Mouse (Mus musculus) G1E (cell line): ENCODE data around the gene C1s1. TPM values are rescaled to one million over a fixed set of nuclear protein-coding genes. Genes with fewer than 3 reads are reported as not detected.
"Not testable (repeated sequence)": the region's sequence is repeated elsewhere in the genome, so short reads cannot be mapped to it uniquely, and the experiment has no call there.

Experiments
- ATAC-seq: 2 replicates; pipeline ENCODE4 v1.8.0; 2016; ENCODE audit warnings: mild to moderate bottlenecking; ENCODE audit not compliant: insufficient number of reproducible peaks, poor library complexity, low FRiP score, severe bottlenecking; ENCODE audit errors: extremely low read depth
- DNase-seq: peaks from one replicate; pipeline ENCODE4 v3.0.0; 2012; ENCODE audit warnings: low spot score
- H3K27me3 ChIP-seq: 2 replicates; pipeline ENCODE4 v1.6.1; 2012; ENCODE audit warnings: mild to moderate bottlenecking, low read length, inconsistent platforms; ENCODE audit not compliant: insufficient read depth
- H3K36me3 ChIP-seq: replicated peaks from 2 replicates; pipeline ENCODE3; 2012; ENCODE audit warnings: mild to moderate bottlenecking, inconsistent platforms
- H3K4me1 ChIP-seq: 2 replicates; pipeline ENCODE4 v1.6.1; 2012; ENCODE audit warnings: low read depth, low read length, inconsistent platforms, mixed read lengths; ENCODE audit not compliant: insufficient read depth
- H3K4me3 ChIP-seq: 2 replicates; pipeline ENCODE4 v1.5.1; 2012; ENCODE audit warnings: low read depth, mild to moderate bottlenecking, inconsistent platforms, low read length, moderate library complexity, mixed read lengths
- H3K9me3 ChIP-seq: replicated peaks from 2 replicates; pipeline ENCODE4 v1.6.1; 2012; ENCODE audit warnings: inconsistent platforms
- CTCF ChIP-seq: IDR thresholded peaks from 2 replicates; pipeline ENCODE4 v1.5.1; 2012; ENCODE audit warnings: low read depth, low read length, inconsistent platforms, mixed read lengths
- GATA1 ChIP-seq: IDR thresholded peaks from 2 replicates; pipeline ENCODE4 v1.6.1; 2012; ENCODE audit warnings: borderline replicate concordance, low read length, inconsistent platforms, mixed read lengths
- GATA2 ChIP-seq: IDR thresholded peaks from 2 replicates; pipeline ENCODE4 v1.6.1; 2012; ENCODE audit warnings: low read depth, low read length, inconsistent platforms, borderline replicate concordance
- POLR2AphosphoS5 ChIP-seq: IDR thresholded peaks from 2 replicates; pipeline ENCODE4 v1.6.1; 2012; ENCODE audit warnings: low read depth, low read length, inconsistent platforms; ENCODE audit not compliant: insufficient replicate concordance
- TAL1 ChIP-seq: conservative IDR thresholded peaks from 2 replicates; pipeline ENCODE4 v1.6.1; 2012; ENCODE audit warnings: low read depth, low read length, inconsistent platforms, mixed read lengths
- polyA plus RNA-seq: library from polyadenylated mRNA; stranded (reverse); fragments of >175 nt; gene quantifications from 2 replicates; pipeline ENCODE4 v1.2.3, GENCODE M21; 2012
- total RNA-seq, 2 experiments: library from RNA; stranded (forward) in 1 of 2; stranded (reverse) in 1 of 2; fragments of 200-1000 nt in 1 of 2; fragments of >200 nt in 1 of 2; fragmentation: Nextera tagmentation in 1 of 2; gene quantifications; 2 replicates each; pipeline ENCODE4 v1.2.3; 2014 to 2017

The C1s1 gene
- total and polyA plus RNA-seq, 3 experiments = 0.05 TPM; not detected in 2

DNA sequence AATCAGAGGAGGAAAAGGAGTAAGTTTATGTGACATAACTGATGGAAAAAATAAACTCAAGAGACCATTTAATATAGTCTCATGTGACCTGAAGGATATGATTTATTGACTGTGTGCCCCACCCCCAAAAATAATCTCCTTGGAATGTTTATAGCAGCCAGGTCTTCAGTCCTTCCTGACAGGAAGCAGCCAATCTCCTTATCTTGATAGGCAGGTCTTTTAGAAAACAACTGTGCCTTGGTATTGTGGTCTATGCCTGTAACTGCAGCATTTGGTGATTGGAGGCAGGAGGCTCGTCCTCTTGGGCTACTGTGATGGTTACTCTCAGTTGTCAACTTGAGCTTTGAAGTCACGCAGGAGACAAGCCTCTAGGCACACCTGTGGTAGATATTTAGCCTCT is 54.6 kb downstream of the C1s1 start:
- DNase-seq (no peak), ATAC-seq (no peak)
- peaks cover 2% of the 10 kb centered on the region for H3K4me1 ChIP-seq
- no peak overlapping the region for H3K4me3 ChIP-seq
- peaks cover 12% of the 10 kb centered on the region for H3K27me3 ChIP-seq
- H3K9me3 ChIP-seq = no peaks in the 10 kb centered on the region
- TF ChIP-seq CTCF (no peak), TAL1 (no peak), GATA1 (no peak), GATA2 (no peak), POLR2AphosphoS5 (no peak)
- H3K36me3 ChIP-seq = no peaks in the 10 kb centered on the region

DNA sequence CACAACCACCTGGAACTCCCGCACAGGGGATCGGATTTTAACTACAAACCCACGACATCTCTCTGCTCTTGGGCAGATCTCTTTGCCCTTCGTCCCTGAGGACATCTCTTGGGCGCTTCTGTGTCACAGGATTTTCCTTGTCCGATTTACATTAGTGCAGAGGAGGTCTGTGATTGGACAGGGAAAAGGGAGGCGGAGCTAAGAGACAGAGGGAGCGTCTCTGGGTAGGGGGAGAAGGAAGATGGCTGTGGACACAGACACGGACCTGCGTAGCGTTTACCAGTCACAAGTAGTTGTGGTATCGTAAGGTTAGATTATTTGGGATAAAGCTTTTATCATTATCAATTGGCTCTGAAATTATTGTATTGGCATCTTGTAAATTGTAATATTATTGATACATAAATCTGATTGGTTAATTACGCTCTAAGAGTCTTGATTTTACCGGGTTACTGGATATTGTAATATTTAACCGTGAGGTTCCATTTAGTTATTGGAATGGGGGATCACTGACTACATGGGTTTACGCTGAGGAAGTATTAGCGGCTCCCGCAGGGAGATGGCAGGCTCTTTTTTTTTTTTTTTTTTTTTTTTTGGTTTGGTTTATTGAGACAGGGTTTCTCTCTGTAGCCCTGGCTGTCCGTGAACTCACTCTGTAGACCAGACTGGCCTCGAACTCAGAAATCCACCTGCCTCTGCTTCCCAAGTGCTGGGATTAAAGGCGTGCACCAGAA is 56.6 kb downstream of the C1s1 start:
- DNase-seq (no peak), ATAC-seq (no peak)
- no peak overlapping the region for H3K4me3 ChIP-seq
- no peaks in the 10 kb centered on the region for H3K36me3 ChIP-seq
- TF ChIP-seq TAL1 = no peak
- peaks cover 8% of the 10 kb centered on the region; the same call in 1 of the 2 replicates for H3K27me3 ChIP-seq
- H3K9me3 ChIP-seq = no peaks in the 10 kb centered on the region
- H3K4me1 ChIP-seq = no peaks in the 10 kb centered on the region

DNA sequence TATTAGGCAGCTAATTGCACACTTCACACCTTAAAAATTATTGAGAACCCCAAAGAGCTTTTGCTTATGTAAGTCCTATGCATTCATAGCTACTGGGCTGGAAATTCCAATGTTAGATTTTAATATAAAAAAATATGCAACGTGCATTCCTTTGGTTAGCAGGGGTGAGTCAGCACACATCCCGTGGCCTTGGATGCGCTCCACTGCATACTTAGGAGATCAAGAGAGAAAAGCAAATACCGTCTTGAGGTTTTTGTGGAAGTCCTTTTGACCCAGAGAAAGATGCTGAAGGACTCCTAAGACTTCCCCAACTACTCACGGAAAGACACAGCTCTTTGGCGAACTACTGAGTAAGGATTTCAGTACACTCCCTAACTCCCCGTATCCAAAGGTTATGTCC is 57.3 kb downstream of the C1s1 start:
- no peak overlapping the region for H3K4me3 ChIP-seq
- no peaks in the 10 kb centered on the region for H3K9me3 ChIP-seq
- DNase-seq (no peak), ATAC-seq (no peak)
- no peaks in the 10 kb centered on the region for H3K4me1 ChIP-seq
- peaks cover 8% of the 10 kb centered on the region; the same call in 1 of the 2 replicates for H3K27me3 ChIP-seq
- no peak for TF ChIP-seq POLR2AphosphoS5
- TF ChIP-seq GATA1 = no peak
- TF ChIP-seq CTCF = no peak
- TF ChIP-seq GATA2 = no peak
- no peak for TF ChIP-seq TAL1
- H3K36me3 ChIP-seq = no peaks in the 10 kb centered on the region

DNA sequence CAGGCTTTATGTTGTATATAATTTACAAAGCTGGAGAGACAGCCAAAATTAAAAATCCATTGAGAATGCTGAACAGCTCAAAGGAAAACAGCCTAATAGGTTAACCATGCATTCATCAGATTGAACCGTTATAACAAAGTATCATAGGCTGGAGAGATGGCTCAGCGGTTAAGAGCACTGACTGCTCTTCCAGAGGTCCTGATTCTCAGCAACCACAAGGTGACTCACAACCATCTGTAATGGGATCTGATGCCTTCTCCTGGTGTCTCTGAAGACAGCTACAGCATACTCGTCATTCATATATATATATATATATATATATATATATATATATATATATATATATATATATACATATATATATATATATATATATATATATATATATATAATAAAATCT is 58.3 kb downstream of the C1s1 start:
- not testable (repeated sequence) for H3K4me3 ChIP-seq, H3K36me3 ChIP-seq, H3K4me1 ChIP-seq, H3K9me3 ChIP-seq, ATAC-seq, DNase-seq, H3K27me3 ChIP-seq

DNA sequence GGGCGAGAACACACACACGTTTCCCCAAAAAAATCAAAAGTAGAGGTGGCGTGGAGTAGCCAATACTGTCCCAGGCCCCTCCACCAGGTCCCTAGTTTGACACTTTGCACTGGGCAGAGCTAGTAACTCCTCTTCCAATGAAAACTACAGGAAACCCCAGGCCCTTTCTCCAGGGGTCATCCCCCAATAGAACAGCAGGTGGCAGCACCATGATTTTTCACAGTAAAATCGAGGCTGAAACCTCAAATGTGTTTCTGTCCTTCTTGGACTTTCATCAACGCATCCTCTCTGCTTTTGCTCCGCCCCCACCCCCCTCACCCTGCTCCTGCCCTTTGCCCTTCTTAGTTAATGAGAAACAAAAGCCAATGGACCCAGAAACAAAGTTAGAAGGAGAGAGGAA is 60.6 kb downstream of the C1s1 start:
- DNase-seq (peak; percentile 56), ATAC-seq (no peak; the same call in 1 of the 2 replicates)
- H3K27me3 ChIP-seq = peaks cover 17% of the 10 kb centered on the region; the same call in 1 of the 2 replicates
- H3K9me3 ChIP-seq = no peaks in the 10 kb centered on the region
- H3K4me1 ChIP-seq = no peaks in the 10 kb centered on the region
- TF ChIP-seq GATA1 (no peak), CTCF (peak; percentile 15; the same call in 1 of the 2 replicates)
- no peaks in the 10 kb centered on the region for H3K36me3 ChIP-seq
- no peak overlapping the region for H3K4me3 ChIP-seq

Other genes starting within 250 kb of the C1s1 start
- gene Cd163, start 237.7 kb downstream of the C1s1 start, total RNA-seq (2014; fragmentation: Nextera tagmentation) = not detected in 2 replicates
- 0.06 and 0.27 TPM in 2 replicates for gene Cd163, start 237.7 kb downstream of the C1s1 start, total RNA-seq (2017)
- not detected in 2 replicates for gene Cd163, start 237.7 kb downstream of the C1s1 start, polyA plus RNA-seq
- 15.8 and 25.0 TPM in 2 replicates for gene Pex5, start 127.3 kb downstream of the C1s1 start, total RNA-seq (2014; fragmentation: Nextera tagmentation)
- 21.0 and 22.3 TPM in 2 replicates for gene Pex5, start 127.3 kb downstream of the C1s1 start, total RNA-seq (2017)
- 17.4 and 19.1 TPM in 2 replicates for gene Pex5, start 127.3 kb downstream of the C1s1 start, polyA plus RNA-seq
- 1.7 and 4.2 TPM in 2 replicates for gene Clstn3, start 77.6 kb downstream of the C1s1 start, total RNA-seq (2014; fragmentation: Nextera tagmentation)
- gene Clstn3, start 77.6 kb downstream of the C1s1 start, total RNA-seq (2017) = 4.6 and 6.2 TPM in 2 replicates
- 10.9 and 11.5 TPM in 2 replicates for gene Clstn3, start 77.6 kb downstream of the C1s1 start, polyA plus RNA-seq
- not detected in 2 replicates for gene C1rl, start 49.2 kb downstream of the C1s1 start, total RNA-seq (2014; fragmentation: Nextera tagmentation)
- 0.05 TPM in 1 of 2 replicates, not detected in the other for gene C1rl, start 49.2 kb downstream of the C1s1 start, total RNA-seq (2017)
- gene C1rl, start 49.2 kb downstream of the C1s1 start, polyA plus RNA-seq = 0.02 and 0.10 TPM in 2 replicates
- gene C1ra, start 30.0 kb downstream of the C1s1 start, total RNA-seq (2014; fragmentation: Nextera tagmentation) = not detected in 2 replicates
- gene C1ra, start 30.0 kb downstream of the C1s1 start, total RNA-seq (2017) = 0.05 and 0.06 TPM in 2 replicates
- not detected in 2 replicates for gene C1ra, start 30.0 kb downstream of the C1s1 start, polyA plus RNA-seq
- not detected in 2 replicates for gene C1rb, start 27.9 kb upstream of the C1s1 start, total RNA-seq (2014; fragmentation: Nextera tagmentation)
- gene C1rb, start 27.9 kb upstream of the C1s1 start, total RNA-seq (2017) = 0.11 TPM in 1 of 2 replicates, not detected in the other
- not detected in 2 replicates for gene C1rb, start 27.9 kb upstream of the C1s1 start, polyA plus RNA-seq
- gene C1s2, start 93.7 kb upstream of the C1s1 start, total RNA-seq (2014; fragmentation: Nextera tagmentation) = not detected in 2 replicates
- gene C1s2, start 93.7 kb upstream of the C1s1 start, total RNA-seq (2017) = 0.05 and 0.12 TPM in 2 replicates
- not detected in 2 replicates for gene C1s2, start 93.7 kb upstream of the C1s1 start, polyA plus RNA-seq
- 108 and 198 TPM in 2 replicates for gene Lpcat3, start 120.7 kb upstream of the C1s1 start, total RNA-seq (2014; fragmentation: Nextera tagmentation)
- gene Lpcat3, start 120.7 kb upstream of the C1s1 start, total RNA-seq (2017) = 95.7 and 101 TPM in 2 replicates
- gene Lpcat3, start 120.7 kb upstream of the C1s1 start, polyA plus RNA-seq = 123 and 147 TPM in 2 replicates
- gene Emg1, start 169.8 kb upstream of the C1s1 start, total RNA-seq (2014; fragmentation: Nextera tagmentation) = 117 and 120 TPM in 2 replicates
- 228 and 262 TPM in 2 replicates for gene Emg1, start 169.8 kb upstream of the C1s1 start, total RNA-seq (2017)
- gene Emg1, start 169.8 kb upstream of the C1s1 start, polyA plus RNA-seq = 254 and 287 TPM in 2 replicates
- gene Phb2, start 170.0 kb upstream of the C1s1 start, total RNA-seq (2014; fragmentation: Nextera tagmentation) = 325 and 378 TPM in 2 replicates
- gene Phb2, start 170.0 kb upstream of the C1s1 start, total RNA-seq (2017) = 432 and 434 TPM in 2 replicates
- gene Phb2, start 170.0 kb upstream of the C1s1 start, polyA plus RNA-seq = 465 and 565 TPM in 2 replicates
- 66.2 and 72.6 TPM in 2 replicates for gene Ptpn6, start 196.4 kb upstream of the C1s1 start, total RNA-seq (2014; fragmentation: Nextera tagmentation)
- gene Ptpn6, start 196.4 kb upstream of the C1s1 start, total RNA-seq (2017) = 309 and 356 TPM in 2 replicates
- gene Ptpn6, start 196.4 kb upstream of the C1s1 start, polyA plus RNA-seq = 54.9 and 129 TPM in 2 replicates
- gene Grcc10, start 199.0 kb upstream of the C1s1 start, total RNA-seq (2014; fragmentation: Nextera tagmentation) = 61.7 and 62.9 TPM in 2 replicates
- gene Grcc10, start 199.0 kb upstream of the C1s1 start, total RNA-seq (2017) = 130 and 176 TPM in 2 replicates
- gene Grcc10, start 199.0 kb upstream of the C1s1 start, polyA plus RNA-seq = 26.1 and 38.8 TPM in 2 replicates
- gene Gm45234, start 213.7 kb upstream of the C1s1 start, total RNA-seq (2014; fragmentation: Nextera tagmentation) = not detected in 2 replicates
- not detected in 2 replicates for gene Gm45234, start 213.7 kb upstream of the C1s1 start, total RNA-seq (2017)
- gene Gm45234, start 213.7 kb upstream of the C1s1 start, polyA plus RNA-seq = not detected in 2 replicates
- gene Atn1, start 214.2 kb upstream of the C1s1 start, total RNA-seq (2014; fragmentation: Nextera tagmentation) = 58.7 and 85.6 TPM in 2 replicates
- gene Atn1, start 214.2 kb upstream of the C1s1 start, total RNA-seq (2017) = 1.9 and 3.0 TPM in 2 replicates
- 55.3 and 58.8 TPM in 2 replicates for gene Atn1, start 214.2 kb upstream of the C1s1 start, polyA plus RNA-seq
- gene Eno2, start 227.3 kb upstream of the C1s1 start, total RNA-seq (2014; fragmentation: Nextera tagmentation) = 1.1 and 3.2 TPM in 2 replicates
- gene Eno2, start 227.3 kb upstream of the C1s1 start, total RNA-seq (2017) = 3.4 and 3.6 TPM in 2 replicates
- 0.13 and 0.29 TPM in 2 replicates for gene Eno2, start 227.3 kb upstream of the C1s1 start, polyA plus RNA-seq
- not detected in 2 replicates for gene Lrrc23, start 237.4 kb upstream of the C1s1 start, total RNA-seq (2014; fragmentation: Nextera tagmentation)
- 0.11 TPM in 1 of 2 replicates, not detected in the other for gene Lrrc23, start 237.4 kb upstream of the C1s1 start, total RNA-seq (2017)
- not detected in 2 replicates for gene Lrrc23, start 237.4 kb upstream of the C1s1 start, polyA plus RNA-seq